Mouse (Mus musculus) heart, adult 2 months (tissue): ENCODE measurements around the gene Calcrl.

Experiments
- CTCF ChIP-seq: fragments of 200-600 bp; IDR thresholded peaks from 2 replicates; pipeline ENCODE4 v1.8.1; 2022; ENCODE audit warnings: antibody characterized with exemption, mild to moderate bottlenecking, moderate library complexity
- EP300 ChIP-seq: fragments of 200-500 bp; IDR thresholded peaks from 2 replicates; pipeline ENCODE4 v1.6.1; 2011; ENCODE audit warnings: low read depth, low read length, control low read depth; ENCODE audit not compliant: insufficient read depth
- POLR2A ChIP-seq: fragments of 200-500 bp; IDR thresholded peaks from 2 replicates; pipeline ENCODE4 v1.6.1; 2011; ENCODE audit warnings: mild to moderate bottlenecking, low read depth, low read length, control low read depth; ENCODE audit not compliant: insufficient read depth

GRCm38 (mm10) chr2:84467391-84467790 lies 42.2 kb upstream of the Calcrl start:
- TF ChIP-seq CTCF = no peak
- no peak for TF ChIP-seq EP300
- TF ChIP-seq POLR2A = no peak
